In the genomic region with DNA sequence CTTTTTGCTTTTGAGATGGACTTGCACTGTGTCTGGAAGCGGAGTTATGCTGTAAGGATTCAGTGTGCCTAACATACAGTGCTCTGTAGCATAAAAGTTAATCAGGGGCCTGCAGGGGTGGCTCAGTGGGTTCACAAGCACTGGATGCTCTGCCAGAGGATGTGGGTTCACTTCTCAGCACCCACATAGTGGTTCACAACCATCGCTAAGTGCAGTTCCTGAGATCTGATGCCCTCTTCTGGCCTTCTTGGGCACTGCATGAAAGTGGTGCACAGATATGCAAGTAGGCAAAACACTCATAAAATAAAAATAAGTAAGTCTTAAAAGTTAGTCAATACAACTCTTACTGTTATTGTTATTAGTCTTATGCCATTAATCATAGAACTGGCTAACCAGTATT, we compare ENCODE assay signal across 8 mouse cellular contexts. TPM values are rescaled to one million over a fixed set of nuclear protein-coding genes. Genes with fewer than 3 reads are reported as not detected.
A peak's percentile ranks its signal among the peaks of the same experiment; 100 is the strongest.
DNase-seq lines count a peak whose midpoint lies in the region; ATAC-seq lines count a peak whose summit lies in the region.

No protein-coding gene starts in this region.

- 76% methylated on average over 2 of the region's 2 CpGs for WGBS in liver, embryonic 12.5 days (ENCODE audit: insufficient replicate concordance)
- 70% methylated on average over 2 of the region's 2 CpGs for WGBS in liver, embryonic 11.5 days

- H3K4me3 ChIP-seq in liver, embryonic 12.5 days, result no peak overlapping the region
- H3K4me3 ChIP-seq in liver, embryonic 11.5 days (ENCODE audit: low read depth, low read length), result no peak overlapping the region

- DNase-seq in cerebellum, postnatal 10 days, result peak; percentile 44 to 45
- DNase-seq in cerebellum, adult 9-10 months, result no peak
- peak; percentile 65 for DNase-seq in liver
- DNase-seq in adrenal gland, postnatal 36 days, result peak; percentile 31 to 32
- peak; percentile 42 for DNase-seq in liver, embryonic 11.5 days (ENCODE audit: low spot score)
- peak; percentile 74 for DNase-seq in splenic B cell, adult 2 months (ENCODE audit: low read depth, low spot score)
- no peak for DNase-seq in ovary, postnatal 10 days (ENCODE audit: low spot score)

- no peak overlapping the region for H3K4me2 ChIP-seq in liver, embryonic 12.5 days
- no peak overlapping the region for H3K4me2 ChIP-seq in liver, embryonic 11.5 days

- no peak overlapping the region for H3K27ac ChIP-seq in liver, embryonic 12.5 days
- H3K27ac ChIP-seq in liver, embryonic 11.5 days (ENCODE audit: low read depth, low read length), result no peak overlapping the region

- ATAC-seq in liver, embryonic 12.5 days, result no peak
- no peak for ATAC-seq in liver, embryonic 11.5 days (replicated peaks; ENCODE audit: low FRiP score)

- H3K4me1 ChIP-seq in liver, embryonic 12.5 days, result no peaks in the 10 kb centered on the region
- no peaks in the 10 kb centered on the region for H3K4me1 ChIP-seq in liver, embryonic 11.5 days (replicated peaks; ENCODE audit: control insufficient read depth, insufficient read depth, low read length)

- no peak overlapping the region for H3K9ac ChIP-seq in liver, embryonic 12.5 days
- H3K9ac ChIP-seq in liver, embryonic 11.5 days (ENCODE audit: low read depth, low read length), result no peak overlapping the region

- no peaks in the 10 kb centered on the region for H3K27me3 ChIP-seq in liver, embryonic 12.5 days (replicated peaks)
- no peaks in the 10 kb centered on the region for H3K27me3 ChIP-seq in liver, embryonic 11.5 days (replicated peaks; ENCODE audit: control insufficient read depth, insufficient read depth, low read length)
- no peaks in the 10 kb centered on the region for H3K27me3 ChIP-seq in splenic B cell, adult 2 months (ENCODE audit: control insufficient read depth, insufficient read depth, low read length, poor library complexity, severe bottlenecking)

- peaks cover 92% of the 10 kb centered on the region for H3K36me3 ChIP-seq in liver, embryonic 12.5 days
- H3K36me3 ChIP-seq in liver, embryonic 11.5 days (ENCODE audit: control insufficient read depth, insufficient read depth, low read length), result peaks cover 28% of the 10 kb centered on the region
- H3K36me3 ChIP-seq in splenic B cell, adult 2 months (ENCODE audit: control insufficient read depth, insufficient read depth, low read length, poor library complexity, severe bottlenecking), result peaks cover 9% of the 10 kb centered on the region

- H3K9me3 ChIP-seq in liver, embryonic 12.5 days (replicated peaks), result no peaks in the 10 kb centered on the region
- no peaks in the 10 kb centered on the region for H3K9me3 ChIP-seq in liver, embryonic 11.5 days (ENCODE audit: control insufficient read depth, low read length)

RNA-seq across cellular contexts. Expression of a gene that starts 6.8 kb away (rescaled TPM):
- 14.5 and 15.1 TPM in 2 replicates for polyA plus RNA-seq in liver, embryonic 12.5 days (2016; fragmentation: Nextera tagmentation; extraction: Ambion mirVana)
- 10 to 100 TPM; 34.9 to 44.5 TPM for total RNA-seq in adrenal gland, postnatal 36 days (2021)
- 16.2 and 17.5 TPM in 2 replicates for polyA plus RNA-seq in liver, embryonic 11.5 days (2014; fragmentation: Nextera tagmentation; extraction: Ambion mirVana)

RNA-seq across cellular contexts. Expression of a gene that starts 7.3 kb away (rescaled TPM):
- polyA plus RNA-seq in liver, embryonic 12.5 days (2016; fragmentation: Nextera tagmentation; extraction: Ambion mirVana), result 20.9 and 23.1 TPM in 2 replicates
- total RNA-seq in adrenal gland, postnatal 36 days (2021), result 10 to 100 TPM; 24.2 to 27.7 TPM
- 33.0 and 40.0 TPM in 2 replicates for polyA plus RNA-seq in liver, embryonic 11.5 days (2014; fragmentation: Nextera tagmentation; extraction: Ambion mirVana)

RNA-seq across cellular contexts. Expression of a gene that starts 14.1 kb away (rescaled TPM):
- polyA plus RNA-seq in liver, embryonic 12.5 days (2016; fragmentation: Nextera tagmentation; extraction: Ambion mirVana), result 11.5 and 13.7 TPM in 2 replicates
- 1 to 10 TPM; 4.2 to 6.1 TPM for total RNA-seq in adrenal gland, postnatal 36 days (2021)
- 15.7 and 16.0 TPM in 2 replicates for polyA plus RNA-seq in liver, embryonic 11.5 days (2014; fragmentation: Nextera tagmentation; extraction: Ambion mirVana)

RNA-seq across cellular contexts. Expression of a gene that starts 30.0 kb away (rescaled TPM):
- 0.82 and 1.2 TPM in 2 replicates for polyA plus RNA-seq in liver, embryonic 12.5 days (2016; fragmentation: Nextera tagmentation; extraction: Ambion mirVana)
- total RNA-seq in adrenal gland, postnatal 36 days (2021), result 1 to 10 TPM; 1.5 to 2.2 TPM
- 1.3 and 2.3 TPM in 2 replicates for polyA plus RNA-seq in liver, embryonic 11.5 days (2014; fragmentation: Nextera tagmentation; extraction: Ambion mirVana)

RNA-seq across cellular contexts. Expression of a gene that starts 31.0 kb away (rescaled TPM):
- polyA plus RNA-seq in liver, embryonic 12.5 days (2016; fragmentation: Nextera tagmentation; extraction: Ambion mirVana), result 6.6 and 7.8 TPM in 2 replicates
- total RNA-seq in adrenal gland, postnatal 36 days (2021), result 10 to 100 TPM; 21.2 to 46.6 TPM
- polyA plus RNA-seq in liver, embryonic 11.5 days (2014; fragmentation: Nextera tagmentation; extraction: Ambion mirVana), result 8.0 and 13.7 TPM in 2 replicates

Comparison
In these comparisons a context has a peak if more than half of its experiments do, and no peak if none do; other contexts are left out.
1. DNase-seq: peak in cerebellum, postnatal 10 days (2 of 2), liver (single experiment), adrenal gland, postnatal 36 days (2 of 2), liver, embryonic 11.5 days (single experiment) and splenic B cell, adult 2 months (single experiment); none in cerebellum, adult 9-10 months (single experiment) and ovary, postnatal 10 days (single experiment).